Mouse (Mus musculus) spleen, adult 2 months (tissue): ENCODE data around the gene Micu1.

Source experiments
- CTCF ChIP-seq: fragments of 200-500 bp; IDR thresholded peaks from 2 replicates; pipeline ENCODE4 v1.5.1; 2011; ENCODE audit warnings: mild to moderate bottlenecking, inconsistent platforms; ENCODE audit not compliant: insufficient read depth, insufficient read length, insufficient replicate concordance; ENCODE audit errors: extremely low read depth
- POLR2A ChIP-seq: fragments of 200-500 bp; IDR thresholded peaks from 2 replicates; pipeline ENCODE4 v1.6.1; 2011; ENCODE audit warnings: low read depth, low read length, inconsistent platforms

DNA sequence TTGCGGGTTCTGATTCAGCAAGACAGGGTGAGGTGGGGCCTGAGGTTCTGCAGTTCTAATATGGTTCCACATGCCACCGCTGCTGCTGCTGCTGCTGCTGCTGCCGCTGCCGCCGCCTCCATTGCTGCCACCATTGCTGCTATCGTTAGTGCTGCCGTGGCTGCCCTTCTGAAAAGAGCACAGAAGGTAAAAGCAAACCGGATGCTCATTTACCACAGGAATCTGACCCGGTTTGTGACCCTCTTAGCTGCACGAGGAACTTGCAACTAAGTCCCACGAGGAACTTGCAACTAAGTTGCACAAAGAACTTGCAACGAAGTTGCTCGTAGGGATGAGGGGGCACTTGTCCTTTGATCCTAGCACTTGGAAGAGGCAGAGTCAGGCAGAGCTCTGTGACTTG, 45.5 kb upstream of the Micu1 start:
- TF ChIP-seq POLR2A: no peak
- TF ChIP-seq CTCF: no peak
